24 mouse cellular contexts compared by ENCODE assay signal in the genomic region with DNA sequence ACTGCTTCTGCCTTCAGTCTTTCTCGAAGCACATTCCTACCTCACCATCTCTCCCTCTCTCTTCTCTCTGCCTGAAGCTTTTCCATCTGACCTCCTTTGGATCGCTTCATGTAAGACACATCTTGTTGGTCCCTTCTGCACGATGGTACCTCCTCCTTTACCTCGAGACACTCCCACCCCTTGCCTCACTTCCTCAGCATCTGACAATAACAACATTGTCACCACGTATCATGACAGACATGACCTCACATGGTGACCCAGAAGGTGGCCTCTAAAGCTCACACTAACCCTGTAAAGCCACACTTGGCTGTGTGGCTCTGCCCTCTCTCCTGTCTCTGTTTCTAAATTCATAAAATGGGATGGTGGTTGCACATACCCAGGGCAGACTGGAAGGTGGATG. TPM values are rescaled to one million over a fixed set of nuclear protein-coding genes. Genes with fewer than 3 reads are reported as not detected.
A peak's percentile ranks its signal among the peaks of the same experiment; 100 is the strongest.
DNase-seq lines count a peak whose midpoint lies in the region; ATAC-seq and TF ChIP-seq lines count a peak whose summit lies in the region.
"Had no signal": no experiment of that assay in that cellular context is flagged by ENCODE, and none has a peak within 500 bp of the region (broad histone marks: within the 10 kb centered on the region; RNA-seq: fewer than 3 reads in every experiment).

No protein-coding gene starts in this region.

- no peak for DNase-seq in gastrocnemius, adult 2 months
- DNase-seq in gastrocnemius, postnatal 25 days: no peak
- DNase-seq in 416B (ENCODE audit: low read depth): peak; percentile 34
- no peak for DNase-seq in lung, postnatal 14 days
- DNase-seq in adrenal gland, postnatal 14 days: no peak
- DNase-seq: adrenal gland, adult 2 months; adrenal gland, postnatal 25 days; cerebellum, adult 18-20 months; cerebellum, adult 9-10 months; cerebellum, postnatal 14 days; gastrocnemius, postnatal 14 days; heart, adult 2 months; heart, postnatal 14 days; heart, postnatal 4 days had no signal

- H3K27ac ChIP-seq in gastrocnemius, adult 2 months: 0 out of 2 replicates have a peak overlapping the region, but pooled peaks have one; percentile 20
- H3K27ac ChIP-seq: forebrain, embryonic 10.5 days; forebrain, embryonic 13.5 days; heart, adult 2 months; heart, embryonic 10.5 days; heart, embryonic 13.5 days; hindbrain, embryonic 12.5 days; hindbrain, embryonic 15.5 days had no signal

- ATAC-seq in granulocyte monocyte progenitor cell, adult 5-6 weeks (replicated peaks; ENCODE audit: poor library complexity, severe bottlenecking): peak; percentile 52
- ATAC-seq in neutrophil, adult 5-6 weeks (ENCODE audit: extremely low read depth, insufficient number of reproducible peaks, low FRiP score, poor library complexity, severe bottlenecking): peak; percentile 47; the same call in 1 of the 2 replicates
- ATAC-seq: CD4-positive, CD25-positive, alpha-beta regulatory T cell, adult 4 months; forebrain, embryonic 13.5 days; forebrain, embryonic 16.5 days had no signal

- no peak for TF ChIP-seq CTCF in gastrocnemius, adult 2 months (IDR thresholded peaks at IDR 0.05)

- H3K4me3 ChIP-seq in gastrocnemius, adult 2 months: no peak overlapping the region
- H3K4me3 ChIP-seq: forebrain, embryonic 10.5 days; forebrain, embryonic 13.5 days; heart, adult 2 months; heart, embryonic 10.5 days; heart, embryonic 13.5 days; hindbrain, embryonic 12.5 days; hindbrain, embryonic 15.5 days had no signal

- intact Hi-C loops in gastrocnemius, adult 2 months (cut with DNase I): no loop called here

RNA-seq across cellular contexts. Expression of a gene that starts 15.4 kb away (rescaled TPM):
- total RNA-seq in gastrocnemius, adult 2 months (2021): 100 to 1,000 TPM; 243 to 286 TPM
- total RNA-seq in gastrocnemius, postnatal 25 days (2021): 100 to 1,000 TPM; 121 to 144 TPM
- 1.3 TPM in 1 of 2 replicates, not detected in the other for total RNA-seq in granulocyte monocyte progenitor cell, adult 5-6 weeks (2014; fragmentation: Nextera tagmentation)
- not detected in 2 replicates for total RNA-seq in granulocyte monocyte progenitor cell, adult 5-6 weeks (2017)
- 1.2 and 1.7 TPM in 2 replicates for total RNA-seq in neutrophil, adult 5-6 weeks (2017)
- 15.8 and 18.1 TPM in 2 replicates for total RNA-seq in adrenal gland, postnatal 14 days (2021)

RNA-seq across cellular contexts. Expression of a gene that starts 24.7 kb away (rescaled TPM):
- total RNA-seq in gastrocnemius, adult 2 months (2021): 100 to 1,000 TPM; 144 to 170 TPM
- 100 to 1,000 TPM; 145 to 151 TPM for total RNA-seq in gastrocnemius, postnatal 25 days (2021)
- 512 and 560 TPM in 2 replicates for total RNA-seq in granulocyte monocyte progenitor cell, adult 5-6 weeks (2014; fragmentation: Nextera tagmentation)
- total RNA-seq in granulocyte monocyte progenitor cell, adult 5-6 weeks (2017): 584 and 1,053 TPM in 2 replicates
- total RNA-seq in neutrophil, adult 5-6 weeks (2017): 321 and 409 TPM in 2 replicates
- 200 and 212 TPM in 2 replicates for total RNA-seq in adrenal gland, postnatal 14 days (2021)

RNA-seq across cellular contexts. Expression of a gene that starts 32.9 kb away (rescaled TPM):
- 10 to 100 TPM; 27.7 to 33.1 TPM for total RNA-seq in gastrocnemius, adult 2 months (2021)
- 10 to 100 TPM; 23.0 to 23.8 TPM for total RNA-seq in gastrocnemius, postnatal 25 days (2021)
- total RNA-seq in granulocyte monocyte progenitor cell, adult 5-6 weeks (2014; fragmentation: Nextera tagmentation): 9.1 and 12.3 TPM in 2 replicates
- total RNA-seq in granulocyte monocyte progenitor cell, adult 5-6 weeks (2017): 11.8 and 11.9 TPM in 2 replicates
- total RNA-seq in neutrophil, adult 5-6 weeks (2017): 4.7 and 9.3 TPM in 2 replicates
- total RNA-seq in adrenal gland, postnatal 14 days (2021): 13.4 and 18.4 TPM in 2 replicates

RNA-seq across cellular contexts. Expression of a gene that starts 36.9 kb away (rescaled TPM):
- total RNA-seq in gastrocnemius, adult 2 months (2021): 1 to 10 TPM; 4.5 to 4.8 TPM
- 1 to 10 TPM; 4.3 to 4.8 TPM for total RNA-seq in gastrocnemius, postnatal 25 days (2021)
- 14.5 and 19.8 TPM in 2 replicates for total RNA-seq in granulocyte monocyte progenitor cell, adult 5-6 weeks (2014; fragmentation: Nextera tagmentation)
- 8.4 and 10.6 TPM in 2 replicates for total RNA-seq in granulocyte monocyte progenitor cell, adult 5-6 weeks (2017)
- total RNA-seq in neutrophil, adult 5-6 weeks (2017): 27.7 and 28.2 TPM in 2 replicates
- total RNA-seq in adrenal gland, postnatal 14 days (2021): 12.0 and 16.3 TPM in 2 replicates

RNA-seq across cellular contexts. Expression of a gene that starts 37.6 kb away (rescaled TPM):
- 1 to 10 TPM; 4.6 to 4.7 TPM for total RNA-seq in gastrocnemius, adult 2 months (2021)
- 1 to 10 TPM; 3.9 to 5.1 TPM for total RNA-seq in gastrocnemius, postnatal 25 days (2021)
- 51.9 and 68.3 TPM in 2 replicates for total RNA-seq in granulocyte monocyte progenitor cell, adult 5-6 weeks (2014; fragmentation: Nextera tagmentation)
- total RNA-seq in granulocyte monocyte progenitor cell, adult 5-6 weeks (2017): 40.5 and 61.8 TPM in 2 replicates
- total RNA-seq in neutrophil, adult 5-6 weeks (2017): 40.5 and 44.6 TPM in 2 replicates
- 21.2 and 23.9 TPM in 2 replicates for total RNA-seq in adrenal gland, postnatal 14 days (2021)
